Mouse (Mus musculus) stomach, postnatal 0 days (tissue): ENCODE results near the gene Nr1d2.

ENCODE experiments used
- CTCF ChIP-seq: IDR thresholded peaks from 2 replicates; pipeline ENCODE4 v1.5.1; 2016; ENCODE audit warnings: antibody characterized with exemption, low read depth, mild to moderate bottlenecking, moderate library complexity
- EP300 ChIP-seq: optimal IDR thresholded peaks from 2 replicates; pipeline ENCODE3; 2016; ENCODE audit warnings: antibody characterized with exemption

DNA sequence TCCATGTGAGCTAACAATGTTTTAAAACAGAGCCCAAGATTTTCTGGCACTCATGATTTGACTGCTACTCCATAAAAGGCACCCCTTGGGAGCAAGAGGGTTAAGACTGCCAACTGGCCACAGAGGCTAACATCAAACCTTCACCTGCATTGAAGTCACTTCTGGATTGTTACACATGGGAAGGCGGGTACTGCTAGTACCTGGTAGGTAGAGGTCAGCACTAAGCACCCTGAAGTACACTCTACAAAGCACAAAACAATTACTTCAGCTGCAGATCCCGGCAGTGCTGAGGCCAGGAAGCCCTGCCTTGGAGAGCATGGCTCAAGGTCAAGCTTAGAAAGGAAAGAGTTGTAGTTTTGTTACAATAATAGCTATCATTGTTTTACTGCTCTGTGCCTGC, 48.5 kb upstream of the Nr1d2 start:
- TF ChIP-seq EP300 (no peak), CTCF (no peak)
